Mouse (Mus musculus): ENCODE measurements around the gene Gm40193. TPM values are rescaled to one million over a fixed set of nuclear protein-coding genes. Genes with fewer than 3 reads are reported as not detected.

Gm40193 gene
- polyA plus RNA-seq, 1 experiment from 2014 or later: not detected

Other genes with a start within 250 kb of the Gm40193 start
- gene Alox12e, start 210.3 kb downstream of the Gm40193 start, polyA plus RNA-seq (2014; fragmentation: Nextera tagmentation; extraction: Ambion mirVana): 0.21 TPM in 1 of 2 replicates, not detected in the other
- gene Alox15, start 180.9 kb downstream of the Gm40193 start, polyA plus RNA-seq (2014; fragmentation: Nextera tagmentation; extraction: Ambion mirVana): 0.12 and 0.14 TPM in 2 replicates
- gene Pelp1, start 122.9 kb downstream of the Gm40193 start, polyA plus RNA-seq (2014; fragmentation: Nextera tagmentation; extraction: Ambion mirVana): 32.5 and 33.7 TPM in 2 replicates
- 28.9 and 31.3 TPM in 2 replicates for gene Arrb2, start 100.3 kb downstream of the Gm40193 start, polyA plus RNA-seq (2014; fragmentation: Nextera tagmentation; extraction: Ambion mirVana)
- gene Med11, start 81.0 kb downstream of the Gm40193 start, polyA plus RNA-seq (2014; fragmentation: Nextera tagmentation; extraction: Ambion mirVana): 37.7 and 42.1 TPM in 2 replicates
- gene Zmynd15, start 73.5 kb downstream of the Gm40193 start, polyA plus RNA-seq (2014; fragmentation: Nextera tagmentation; extraction: Ambion mirVana): 0.18 and 0.26 TPM in 2 replicates
- 0.50 and 0.82 TPM in 2 replicates for gene Cxcl16, start 73.0 kb downstream of the Gm40193 start, polyA plus RNA-seq (2014; fragmentation: Nextera tagmentation; extraction: Ambion mirVana)
- gene Tm4sf5, start 27.7 kb downstream of the Gm40193 start, polyA plus RNA-seq (2014; fragmentation: Nextera tagmentation; extraction: Ambion mirVana): not detected in 2 replicates
- 0.42 TPM in 1 of 2 replicates, not detected in the other for gene Vmo1, start 18.3 kb downstream of the Gm40193 start, polyA plus RNA-seq (2014; fragmentation: Nextera tagmentation; extraction: Ambion mirVana)
- 0.18 and 0.22 TPM in 2 replicates for gene Gltpd2, start 13.7 kb downstream of the Gm40193 start, polyA plus RNA-seq (2014; fragmentation: Nextera tagmentation; extraction: Ambion mirVana)
- gene Psmb6, start 7.6 kb downstream of the Gm40193 start, polyA plus RNA-seq (2014; fragmentation: Nextera tagmentation; extraction: Ambion mirVana): 826 and 909 TPM in 2 replicates
- gene Pld2, start 7.1 kb upstream of the Gm40193 start, polyA plus RNA-seq (2014; fragmentation: Nextera tagmentation; extraction: Ambion mirVana): 3.5 and 4.0 TPM in 2 replicates
- gene Mink1, start 29.9 kb upstream of the Gm40193 start, polyA plus RNA-seq (2014; fragmentation: Nextera tagmentation; extraction: Ambion mirVana): 12.3 and 12.9 TPM in 2 replicates
- not detected in 2 replicates for gene 4930544D05Rik, start 82.9 kb upstream of the Gm40193 start, polyA plus RNA-seq (2014; fragmentation: Nextera tagmentation; extraction: Ambion mirVana)
- gene Chrne, start 86.3 kb upstream of the Gm40193 start, polyA plus RNA-seq (2014; fragmentation: Nextera tagmentation; extraction: Ambion mirVana): not detected in 2 replicates
- 0.61 and 0.81 TPM in 2 replicates for gene Gp1ba, start 106.2 kb upstream of the Gm40193 start, polyA plus RNA-seq (2014; fragmentation: Nextera tagmentation; extraction: Ambion mirVana)
- gene Rnf167, start 114.3 kb upstream of the Gm40193 start, polyA plus RNA-seq (2014; fragmentation: Nextera tagmentation; extraction: Ambion mirVana): 87.0 and 87.9 TPM in 2 replicates
- 134 and 142 TPM in 2 replicates for gene Slc25a11, start 114.5 kb upstream of the Gm40193 start, polyA plus RNA-seq (2014; fragmentation: Nextera tagmentation; extraction: Ambion mirVana)
- 1,303 and 1,326 TPM in 2 replicates for gene Pfn1, start 121.7 kb upstream of the Gm40193 start, polyA plus RNA-seq (2014; fragmentation: Nextera tagmentation; extraction: Ambion mirVana)
- 13.8 and 14.3 TPM in 2 replicates for gene Eno3, start 124.3 kb upstream of the Gm40193 start, polyA plus RNA-seq (2014; fragmentation: Nextera tagmentation; extraction: Ambion mirVana)
- gene Spag7, start 136.5 kb upstream of the Gm40193 start, polyA plus RNA-seq (2014; fragmentation: Nextera tagmentation; extraction: Ambion mirVana): 138 and 139 TPM in 2 replicates
- 6.6 and 6.7 TPM in 2 replicates for gene Camta2, start 155.2 kb upstream of the Gm40193 start, polyA plus RNA-seq (2014; fragmentation: Nextera tagmentation; extraction: Ambion mirVana)
- gene Inca1, start 167.2 kb upstream of the Gm40193 start, polyA plus RNA-seq (2014; fragmentation: Nextera tagmentation; extraction: Ambion mirVana): 1.3 TPM in 2 replicates
- 6.1 and 7.1 TPM in 2 replicates for gene Kif1c, start 167.6 kb upstream of the Gm40193 start, polyA plus RNA-seq (2014; fragmentation: Nextera tagmentation; extraction: Ambion mirVana)
- gene Zfp3, start 231.3 kb upstream of the Gm40193 start, polyA plus RNA-seq (2014; fragmentation: Nextera tagmentation; extraction: Ambion mirVana): 10.2 and 11.0 TPM in 2 replicates